Mouse (Mus musculus) forebrain, postnatal 0 days (tissue): Measurements from ENCODE around the gene Napsa. TPM values are rescaled to one million over a fixed set of nuclear protein-coding genes. Genes with fewer than 3 reads are reported as not detected.
A peak's percentile ranks its signal among the peaks of the same experiment; 100 is the strongest.

Source experiments
- ATAC-seq: fragments of 200-750 bp; cut with Nextera tagmentation; 2 replicates; pipeline ENCODE4 v1.8.0; 2017; ENCODE audit warnings: mild to moderate bottlenecking, moderate library complexity
- DNase-seq: peaks from one replicate; pipeline ENCODE4 v3.0.0-alpha.2; 2015
- H3K27ac ChIP-seq: fragments of 300-500 bp; sonication (generic); 2 replicates; pipeline ENCODE4 v1.5.1; 2014; ENCODE audit warnings: low read depth, mild to moderate bottlenecking, antibody characterized with exemption, low read length, moderate library complexity, mixed read lengths
- H3K27me3 ChIP-seq: fragments of 300-500 bp; sonication (generic); 2 replicates; pipeline ENCODE4 v1.6.1; 2014; ENCODE audit warnings: mild to moderate bottlenecking, low read length, mixed read lengths; ENCODE audit not compliant: insufficient read depth
- H3K36me3 ChIP-seq: fragments of 300-500 bp; sonication (generic); 2 replicates; pipeline ENCODE4 v1.6.1; 2014; ENCODE audit warnings: mild to moderate bottlenecking, moderate library complexity; ENCODE audit not compliant: insufficient read depth
- H3K4me1 ChIP-seq: fragments of 300-500 bp; sonication (generic); 2 replicates; pipeline ENCODE4 v1.6.1; 2014; ENCODE audit warnings: antibody characterized with exemption; ENCODE audit not compliant: insufficient read depth
- H3K4me2 ChIP-seq: fragments of 300-500 bp; sonication (generic); 2 replicates; pipeline ENCODE4 v1.6.1; 2014; ENCODE audit warnings: low read depth, mild to moderate bottlenecking, moderate library complexity
- H3K4me3 ChIP-seq: fragments of 300-500 bp; sonication (generic); 2 replicates; pipeline ENCODE4 v1.5.1; 2014; ENCODE audit warnings: low read depth, low read length, mixed read lengths
- H3K9ac ChIP-seq: fragments of 300-500 bp; sonication (generic); 2 replicates; pipeline ENCODE4 v1.6.1; 2014; ENCODE audit warnings: mild to moderate bottlenecking
- H3K9me3 ChIP-seq: fragments of 300-500 bp; sonication (generic); 2 replicates; pipeline ENCODE4 v1.6.1; 2016; ENCODE audit warnings: low read length
- CTCF ChIP-seq: sonication (generic); IDR thresholded peaks from 2 replicates; pipeline ENCODE4 v1.5.1; 2016; ENCODE audit warnings: antibody characterized with exemption, control low read depth, low read depth
- WGBS: fragments of 180-500 bp; shearing (Covaris S2); extraction: QIAGEN DNeasy Blood & Tissue Kit; methylation state at CpG from one replicate; pipeline ENCODE4 v1.1.7; 2014; 5-methylcytosine and 5-hydroxymethylcytosine counted together
- polyA plus RNA-seq: library from polyadenylated mRNA; unstranded; fragments of >200 nt; fragmentation: Nextera tagmentation; extraction: Ambion mirVana; gene quantifications from 2 replicates; pipeline ENCODE4 v1.2.1, GENCODE M21; 2015
- total RNA-seq: library from RNA; depleted of rRNA; stranded (reverse); fragments of >200 nt; gene quantifications from 2 replicates; pipeline ENCODE4 v1.2.3, GENCODE M21; 2014

Napsa gene
- total and polyA plus RNA-seq, 2 experiments from 2014 or later: 0.24 to 0.71 TPM

DNA sequence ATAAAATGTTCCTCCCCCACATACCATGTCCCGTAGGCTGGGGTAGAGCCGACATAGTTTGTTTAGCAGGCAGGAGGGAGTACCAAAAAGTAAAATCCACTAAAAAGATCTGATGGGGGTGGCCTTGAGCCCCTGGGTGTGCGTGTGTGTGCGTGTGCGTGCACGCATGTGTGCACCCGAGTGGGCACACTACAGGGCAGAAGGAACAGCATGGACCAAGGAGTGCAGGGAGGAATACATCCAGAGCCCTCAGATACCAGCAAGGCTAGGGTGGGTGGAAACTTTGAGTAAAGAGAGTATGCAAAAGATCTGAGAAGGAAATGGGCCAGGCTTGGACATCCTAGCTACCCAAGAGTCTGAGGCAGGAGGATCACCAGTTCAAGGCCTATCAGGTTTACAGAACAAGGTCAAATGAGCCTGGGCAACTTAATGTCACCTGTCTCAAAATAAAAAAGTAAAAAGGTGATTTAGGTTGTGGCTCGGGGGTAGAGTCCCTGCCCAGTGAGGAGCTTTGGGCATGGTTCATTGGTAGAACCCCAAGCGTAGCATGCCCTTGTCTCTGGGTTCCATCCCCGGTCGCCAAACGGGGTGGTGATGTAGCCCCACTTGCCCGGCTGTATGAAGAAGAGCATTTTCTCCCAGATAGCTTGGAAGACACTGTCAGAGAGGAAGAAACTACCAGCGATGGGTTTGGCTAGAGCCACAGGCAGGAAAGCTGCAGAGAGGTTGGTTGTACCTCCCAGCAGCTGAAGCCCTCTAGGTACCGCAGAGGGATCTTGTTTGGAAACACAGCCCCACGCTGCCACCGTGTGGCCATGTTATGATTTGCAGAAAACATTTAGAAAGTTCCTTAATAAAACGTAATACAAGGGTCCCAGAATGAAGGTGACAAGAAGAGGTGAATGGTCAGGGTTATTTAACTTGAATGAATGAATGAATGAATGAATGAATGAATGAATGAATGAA is 11.5 kb upstream of the Napsa start:
- no peaks in the 10 kb centered on the region for H3K4me1 ChIP-seq
- H3K4me3 ChIP-seq: no peak overlapping the region
- H3K9me3 ChIP-seq: no peaks in the 10 kb centered on the region
- DNase-seq: peak; percentile 88
- ATAC-seq: peak; percentile 81
- 57% methylated on average over 18 of the region's 18 CpGs for WGBS
- peak; percentile 83 for TF ChIP-seq CTCF
- no peak overlapping the region for H3K4me2 ChIP-seq
- H3K36me3 ChIP-seq: no peaks in the 10 kb centered on the region
- H3K27ac ChIP-seq: no peak overlapping the region
- no peaks in the 10 kb centered on the region; the same call in 1 of the 2 replicates for H3K27me3 ChIP-seq
- H3K9ac ChIP-seq: no peak overlapping the region

DNA sequence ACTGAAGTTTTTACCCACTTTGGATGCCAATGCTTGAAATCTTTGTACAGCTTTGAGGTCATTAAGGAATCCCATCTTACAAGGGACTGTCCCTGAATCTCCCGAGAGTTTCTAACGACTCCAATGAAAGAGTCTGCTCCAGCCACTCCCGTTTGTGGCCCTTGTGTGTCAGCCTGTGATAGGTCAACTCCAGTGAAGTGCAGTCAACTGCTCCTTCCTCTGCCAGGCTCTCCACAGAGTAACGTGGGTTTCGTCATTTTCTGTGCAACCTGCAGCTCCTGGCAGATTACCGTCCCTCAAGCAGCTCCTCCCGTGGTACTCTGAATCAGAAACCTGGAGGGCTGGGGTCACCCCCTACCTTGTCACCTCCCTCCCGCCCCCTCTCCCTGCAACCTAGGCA is 8.9 kb upstream of the Napsa start:
- no peak for TF ChIP-seq CTCF
- ATAC-seq (no peak), DNase-seq (no peak)
- Histone ChIP-seq H3K4me1 (no peaks in the 10 kb centered on the region), H3K9ac (no peak overlapping the region), H3K4me2 (no peak overlapping the region), H3K36me3 (no peaks in the 10 kb centered on the region), H3K4me3 (no peak overlapping the region), H3K27ac (no peak overlapping the region), H3K9me3 (no peaks in the 10 kb centered on the region), H3K27me3 (no peaks in the 10 kb centered on the region)
- 50% methylated on average over 8 of the region's 8 CpGs for WGBS

- H3K36me3 ChIP-seq: no peaks in the 10 kb centered on the region
- H3K9ac ChIP-seq: no peak overlapping the region
- ATAC-seq (no peak), DNase-seq (no peak)
- H3K27ac ChIP-seq: no peak overlapping the region
- 83% methylated on average over 10 of the region's 10 CpGs for WGBS
- H3K27me3 ChIP-seq: no peaks in the 10 kb centered on the region
- no peak overlapping the region for H3K4me3 ChIP-seq
- no peak for TF ChIP-seq CTCF
- no peaks in the 10 kb centered on the region for H3K9me3 ChIP-seq
- no peaks in the 10 kb centered on the region for H3K4me1 ChIP-seq
- H3K4me2 ChIP-seq: no peak overlapping the region
Observed at GRCm38 (mm10) chr7:44564486-44564885, 7.7 kb upstream of the Napsa start.

- no peak overlapping the region for H3K9ac ChIP-seq
- H3K9me3 ChIP-seq: no peaks in the 10 kb centered on the region
- H3K4me1 ChIP-seq: no peaks in the 10 kb centered on the region
- H3K4me3 ChIP-seq: no peak overlapping the region
- no peaks in the 10 kb centered on the region for H3K27me3 ChIP-seq
- ATAC-seq: no peak
- no peak overlapping the region for H3K27ac ChIP-seq
- WGBS: 83% methylated on average over 6 of the region's 6 CpGs
- DNase-seq: no peak
- TF ChIP-seq CTCF: no peak
- H3K36me3 ChIP-seq: no peaks in the 10 kb centered on the region
- H3K4me2 ChIP-seq: no peak overlapping the region
Observed at GRCm38 (mm10) chr7:44565414-44565813, 6.8 kb upstream of the Napsa start.

DNA sequence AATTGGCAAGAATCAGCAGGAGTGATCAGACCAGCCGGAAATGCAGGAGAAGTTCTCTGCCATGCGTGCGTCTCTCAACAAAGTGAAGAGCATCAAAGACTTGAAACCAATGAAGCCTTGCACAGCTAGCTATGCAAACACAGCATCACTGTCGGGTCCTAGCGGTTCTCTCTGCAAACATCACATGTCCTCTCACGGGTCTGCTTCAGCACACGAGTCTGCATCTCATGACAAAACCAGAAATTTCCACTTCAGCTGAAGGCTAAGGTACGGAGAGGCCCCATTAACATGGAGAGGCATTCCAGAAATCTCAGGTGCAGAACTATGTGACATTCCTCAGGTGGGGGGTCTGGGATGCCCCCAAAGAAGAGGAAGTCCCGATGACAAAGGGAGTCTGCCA is 3.4 kb upstream of the Napsa start:
- H3K36me3 ChIP-seq: no peaks in the 10 kb centered on the region
- no peak overlapping the region for H3K27ac ChIP-seq
- WGBS: 74% methylated on average over 9 of the region's 9 CpGs
- no peak overlapping the region for H3K9ac ChIP-seq
- no peaks in the 10 kb centered on the region for H3K4me1 ChIP-seq
- ATAC-seq: no peak
- no peak overlapping the region for H3K4me2 ChIP-seq
- H3K27me3 ChIP-seq: no peaks in the 10 kb centered on the region
- DNase-seq: no peak
- H3K4me3 ChIP-seq: no peak overlapping the region
- no peak for TF ChIP-seq CTCF
- no peaks in the 10 kb centered on the region for H3K9me3 ChIP-seq

DNA sequence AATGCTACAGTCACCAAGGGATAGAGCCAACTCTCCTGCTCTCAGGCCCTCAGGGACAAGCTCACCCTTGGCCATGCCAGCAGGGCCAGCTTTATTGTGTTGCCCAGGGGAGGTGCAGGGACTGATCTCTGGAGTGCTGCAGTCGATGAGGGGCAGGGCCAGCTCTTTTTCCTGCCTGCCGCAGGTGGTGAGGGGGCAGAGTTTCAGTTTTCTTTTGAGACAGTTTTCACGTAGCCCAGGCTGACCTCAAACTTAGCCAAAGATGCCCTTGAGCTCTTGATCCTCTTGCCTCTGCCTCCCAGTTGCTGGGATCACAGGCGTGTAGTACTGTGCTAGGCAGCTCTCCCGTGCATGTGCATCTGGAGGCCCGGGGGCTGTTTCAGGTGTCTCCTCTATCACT is 1.2 kb upstream of the Napsa start:
- no peak overlapping the region for H3K9ac ChIP-seq

DNA sequence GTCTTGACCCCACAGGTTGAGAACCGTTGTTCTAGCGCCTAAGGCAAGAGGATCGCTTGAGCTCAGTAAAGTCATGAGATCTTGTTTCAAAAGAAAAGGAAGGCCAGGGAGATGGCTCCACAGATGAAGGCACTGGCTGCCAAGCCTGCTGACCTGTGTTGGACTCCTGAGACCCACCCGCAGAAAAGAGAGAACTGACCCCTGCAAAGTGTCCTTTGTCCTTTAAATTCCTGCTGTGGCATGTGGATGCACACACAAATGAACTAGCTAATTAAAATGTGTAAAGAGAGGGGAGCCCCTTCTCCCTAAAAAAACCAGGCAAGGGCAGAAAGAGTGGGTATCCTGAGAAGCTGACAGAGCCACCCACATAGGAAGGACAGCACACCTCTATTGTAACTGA is 369 bp upstream of the Napsa start:
- ATAC-seq: no peak
- H3K27ac ChIP-seq: no peak overlapping the region
- no peak overlapping the region for H3K4me2 ChIP-seq
- no peak for DNase-seq
- H3K4me1 ChIP-seq: no peaks in the 10 kb centered on the region
- H3K9ac ChIP-seq: no peak overlapping the region
- H3K27me3 ChIP-seq: no peaks in the 10 kb centered on the region
- no peak for TF ChIP-seq CTCF
- H3K9me3 ChIP-seq: no peaks in the 10 kb centered on the region
- H3K4me3 ChIP-seq: no peak overlapping the region
- H3K36me3 ChIP-seq: no peaks in the 10 kb centered on the region
- 31% methylated on average over 4 of the region's 4 CpGs for WGBS

More for the DNA sequence above, 1.2 kb upstream of the Napsa start:
- Histone ChIP-seq H3K4me3 (no peak overlapping the region), H3K27me3 (no peaks in the 10 kb centered on the region), H3K9me3 (no peaks in the 10 kb centered on the region), H3K4me2 (no peak overlapping the region), H3K27ac (no peak overlapping the region), H3K4me1 (no peaks in the 10 kb centered on the region), H3K36me3 (no peaks in the 10 kb centered on the region)
- no peak for ATAC-seq
- 88% methylated on average over 6 of the region's 6 CpGs for WGBS
- no peak for TF ChIP-seq CTCF
- DNase-seq: no peak
